Mouse (Mus musculus) stomach, embryonic 14.5 days (tissue): ENCODE data around the gene 2310009B15Rik. TPM values are rescaled to one million over a fixed set of nuclear protein-coding genes. Genes with fewer than 3 reads are reported as not detected.

ENCODE experiments used
- polyA plus RNA-seq: library from polyadenylated mRNA; unstranded; fragments of >200 nt; fragmentation: Nextera tagmentation; extraction: Ambion mirVana; gene quantifications from 2 replicates; pipeline ENCODE4 v1.2.1, GENCODE M21; 2014

2310009B15Rik gene
- polyA plus RNA-seq, 1 experiment from 2014 or later = 54.1 TPM

Other genes with a start within 250 kb of the 2310009B15Rik start
- 44.7 and 45.3 TPM in 2 replicates for gene Nek7, start 236.7 kb downstream of the 2310009B15Rik start, polyA plus RNA-seq
- gene Lhx9, start 8.3 kb downstream of the 2310009B15Rik start, polyA plus RNA-seq = 0.90 and 1.00 TPM in 2 replicates
- gene Dennd1b, start 106.6 kb upstream of the 2310009B15Rik start, polyA plus RNA-seq = 12.8 and 13.2 TPM in 2 replicates